ENCODE assay signal across 9 mouse cellular contexts in genomic region chr19:20449546-20449945, GRCm38 (mm10). TPM values are rescaled to one million over a fixed set of nuclear protein-coding genes. Genes with fewer than 3 reads are reported as not detected.
DNase-seq lines count a peak whose midpoint lies in the region; ATAC-seq and TF ChIP-seq lines count a peak whose summit lies in the region.
"Had no signal": no experiment of that assay in that cellular context is flagged by ENCODE, and none has a peak within 500 bp of the region (broad histone marks: within the 10 kb centered on the region; RNA-seq: fewer than 3 reads in every experiment).

No protein-coding gene starts in this region.

- ATAC-seq in frontal cortex, adult (ENCODE audit: low TSS enrichment), result peak; percentile 93
- 0 out of 2 replicates have a peak, but pooled peaks have one; percentile 65 for ATAC-seq in midbrain, embryonic 12.5 days (ENCODE audit: low FRiP score, low read depth)
- ATAC-seq in midbrain, embryonic 11.5 days (ENCODE audit: low FRiP score), result no peak
- ATAC-seq in hindbrain, postnatal 0 days, result peak; percentile 76; the same call in 1 of the 2 replicates
- ATAC-seq in midbrain, embryonic 14.5 days (ENCODE audit: low FRiP score, low TSS enrichment), result no peak
- ATAC-seq in cerebellum, adult (ENCODE audit: insufficient number of reproducible peaks, low FRiP score, low TSS enrichment), result no peak

- H3K4me1 ChIP-seq in midbrain, embryonic 12.5 days, result no peaks in the 10 kb centered on the region
- H3K4me1 ChIP-seq in midbrain, embryonic 11.5 days (ENCODE audit: control insufficient read depth, insufficient read depth, low read length), result no peaks in the 10 kb centered on the region
- no peaks in the 10 kb centered on the region for H3K4me1 ChIP-seq in hindbrain, postnatal 0 days (ENCODE audit: insufficient read depth, low read length)
- H3K4me1 ChIP-seq in midbrain, embryonic 14.5 days (ENCODE audit: control insufficient read depth, insufficient read depth, low read length), result no peaks in the 10 kb centered on the region
- no peaks in the 10 kb centered on the region for H3K4me1 ChIP-seq in cerebellum, adult 2 months (ENCODE audit: control insufficient read depth, insufficient read depth, low read length)
- H3K4me1 ChIP-seq: liver, embryonic 13.5 days had no signal

- no peak overlapping the region for H3K4me2 ChIP-seq in midbrain, embryonic 12.5 days (replicated peaks)
- no peak overlapping the region for H3K4me2 ChIP-seq in midbrain, embryonic 11.5 days
- no peak overlapping the region for H3K4me2 ChIP-seq in hindbrain, postnatal 0 days (ENCODE audit: low read depth, low read length)
- H3K4me2 ChIP-seq in midbrain, embryonic 14.5 days (ENCODE audit: low read length), result no peak overlapping the region
- H3K4me2 ChIP-seq: liver, embryonic 13.5 days had no signal

- no peaks in the 10 kb centered on the region for H3K36me3 ChIP-seq in midbrain, embryonic 12.5 days
- H3K36me3 ChIP-seq in midbrain, embryonic 11.5 days (ENCODE audit: control insufficient read depth, insufficient read depth, low read length), result no peaks in the 10 kb centered on the region
- H3K36me3 ChIP-seq in hindbrain, postnatal 0 days (ENCODE audit: insufficient read depth, low read length), result no peaks in the 10 kb centered on the region
- no peaks in the 10 kb centered on the region for H3K36me3 ChIP-seq in midbrain, embryonic 14.5 days (ENCODE audit: control insufficient read depth, insufficient read depth, low read length)
- H3K36me3 ChIP-seq: liver, embryonic 13.5 days had no signal

- no peak for TF ChIP-seq POLR2A in cerebellum, adult 2 months (IDR thresholded peaks at IDR 0.05; ENCODE audit: borderline replicate concordance, insufficient read depth, low read length)

- no peaks in the 10 kb centered on the region for H3K27me3 ChIP-seq in midbrain, embryonic 12.5 days
- H3K27me3 ChIP-seq in midbrain, embryonic 11.5 days (ENCODE audit: control insufficient read depth, insufficient read depth, low read length), result no peaks in the 10 kb centered on the region
- no peaks in the 10 kb centered on the region for H3K27me3 ChIP-seq in hindbrain, postnatal 0 days (ENCODE audit: insufficient read depth, low read length)
- no peaks in the 10 kb centered on the region for H3K27me3 ChIP-seq in midbrain, embryonic 14.5 days (ENCODE audit: control insufficient read depth, insufficient read depth, low read length)
- H3K27me3 ChIP-seq in cerebellum, adult 2 months (ENCODE audit: control insufficient read depth, insufficient read depth, low read length), result no peaks in the 10 kb centered on the region
- H3K27me3 ChIP-seq: liver, embryonic 13.5 days had no signal

- no peak for DNase-seq in frontal cortex, postnatal 25 days (ENCODE audit: low spot score in 2 of 2)
- DNase-seq in midbrain, embryonic 11.5 days (ENCODE audit: low spot score, missing footprints), result no peak
- DNase-seq in hindbrain, postnatal 0 days (ENCODE audit: low spot score), result peak; percentile 83
- peak; percentile 79 for DNase-seq in midbrain, embryonic 14.5 days
- no peak for DNase-seq in cerebellum, adult 2 months
- DNase-seq: liver, embryonic 13.5 days had no signal

- no peak overlapping the region for H3K27ac ChIP-seq in midbrain, embryonic 12.5 days (replicated peaks)
- no peak overlapping the region for H3K27ac ChIP-seq in midbrain, embryonic 11.5 days (ENCODE audit: low read depth, low read length)
- no peak overlapping the region for H3K27ac ChIP-seq in hindbrain, postnatal 0 days
- no peak overlapping the region for H3K27ac ChIP-seq in midbrain, embryonic 14.5 days (replicated peaks; ENCODE audit: low read depth, low read length)
- no peak overlapping the region for H3K27ac ChIP-seq in cerebellum, adult 2 months (ENCODE audit: insufficient read depth, low read length)
- H3K27ac ChIP-seq: liver, embryonic 13.5 days had no signal

- TF ChIP-seq CTCF in hindbrain, postnatal 0 days (IDR thresholded peaks at IDR 0.05; ENCODE audit: low read depth), result peak; percentile 73
- no peak for TF ChIP-seq CTCF in cerebellum, adult 2 months (IDR thresholded peaks at IDR 0.05; ENCODE audit: borderline replicate concordance, insufficient read depth, low read depth, low read length)

- no peak overlapping the region for H3K4me3 ChIP-seq in midbrain, embryonic 12.5 days
- no peak overlapping the region for H3K4me3 ChIP-seq in midbrain, embryonic 11.5 days (ENCODE audit: low read depth, low read length)
- H3K4me3 ChIP-seq in hindbrain, postnatal 0 days (ENCODE audit: low read length), result no peak overlapping the region
- no peak overlapping the region for H3K4me3 ChIP-seq in midbrain, embryonic 14.5 days (replicated peaks; ENCODE audit: low read depth, low read length)
- H3K4me3 ChIP-seq in cerebellum, adult 2 months (replicated peaks; ENCODE audit: insufficient read depth, low read depth, low read length), result no peak overlapping the region
- H3K4me3 ChIP-seq: liver, embryonic 13.5 days had no signal

- H3K9ac ChIP-seq in midbrain, embryonic 12.5 days (replicated peaks), result no peak overlapping the region
- no peak overlapping the region for H3K9ac ChIP-seq in midbrain, embryonic 11.5 days (ENCODE audit: low read length)
- H3K9ac ChIP-seq in hindbrain, postnatal 0 days (replicated peaks; ENCODE audit: low read length), result no peak overlapping the region
- no peak overlapping the region for H3K9ac ChIP-seq in midbrain, embryonic 14.5 days (replicated peaks; ENCODE audit: low read length)
- H3K9ac ChIP-seq: liver, embryonic 13.5 days had no signal

- H3K9me3 ChIP-seq in midbrain, embryonic 12.5 days, result no peaks in the 10 kb centered on the region
- H3K9me3 ChIP-seq in midbrain, embryonic 11.5 days (ENCODE audit: control insufficient read depth, low read length), result no peaks in the 10 kb centered on the region
- H3K9me3 ChIP-seq in hindbrain, postnatal 0 days (ENCODE audit: low read length), result no peaks in the 10 kb centered on the region
- no peaks in the 10 kb centered on the region for H3K9me3 ChIP-seq in midbrain, embryonic 14.5 days (ENCODE audit: control insufficient read depth, low read length)
- H3K9me3 ChIP-seq: liver, embryonic 13.5 days had no signal

RNA-seq across cellular contexts. Expression of gene Aldh1a1, which starts 43.0 kb away (rescaled TPM):
- polyA plus RNA-seq in midbrain, embryonic 12.5 days (2016; fragmentation: Nextera tagmentation; extraction: Ambion mirVana), result 0.10 and 0.28 TPM in 2 replicates
- polyA plus RNA-seq in midbrain, embryonic 11.5 days (2014; fragmentation: Nextera tagmentation; extraction: Ambion mirVana), result 0.33 and 0.81 TPM in 2 replicates
- total RNA-seq in hindbrain, postnatal 0 days (2014; rRNA removed), result 9.3 and 11.6 TPM in 2 replicates
- polyA plus RNA-seq in hindbrain, postnatal 0 days (2015; fragmentation: Nextera tagmentation; extraction: Ambion mirVana), result 8.6 and 9.0 TPM in 2 replicates
- 9.7 and 11.2 TPM in 2 replicates for polyA plus RNA-seq in midbrain, embryonic 14.5 days (2014; fragmentation: Nextera tagmentation; extraction: Ambion mirVana)
- 257 and 274 TPM in 2 replicates for polyA plus RNA-seq in cerebellum, adult 2 months (2012; rRNA removed)

RNA-seq across cellular contexts. Expression of gene Anxa1, which starts 58.8 kb away (rescaled TPM):
- 5.2 and 7.8 TPM in 2 replicates for polyA plus RNA-seq in midbrain, embryonic 12.5 days (2016; fragmentation: Nextera tagmentation; extraction: Ambion mirVana)
- polyA plus RNA-seq in midbrain, embryonic 11.5 days (2014; fragmentation: Nextera tagmentation; extraction: Ambion mirVana), result 2.6 and 3.7 TPM in 2 replicates
- 4.8 and 10.8 TPM in 2 replicates for total RNA-seq in hindbrain, postnatal 0 days (2014; rRNA removed)
- polyA plus RNA-seq in hindbrain, postnatal 0 days (2015; fragmentation: Nextera tagmentation; extraction: Ambion mirVana), result 14.6 and 18.6 TPM in 2 replicates
- 3.3 and 5.6 TPM in 2 replicates for polyA plus RNA-seq in midbrain, embryonic 14.5 days (2014; fragmentation: Nextera tagmentation; extraction: Ambion mirVana)
- polyA plus RNA-seq in cerebellum, adult 2 months (2012; rRNA removed), result 0.74 and 1.00 TPM in 2 replicates

Comparison
In these comparisons a context has a peak if more than half of its experiments do, and no peak if none do; other contexts are left out.
1. ATAC-seq: peak in frontal cortex, adult (single experiment), midbrain, embryonic 12.5 days (single experiment) and hindbrain, postnatal 0 days (single experiment); none in midbrain, embryonic 11.5 days (single experiment), midbrain, embryonic 14.5 days (single experiment) and cerebellum, adult (single experiment).
2. DNase-seq: peak in hindbrain, postnatal 0 days (single experiment) and midbrain, embryonic 14.5 days (single experiment); none in frontal cortex, postnatal 25 days (0 of 2), midbrain, embryonic 11.5 days (single experiment) and cerebellum, adult 2 months (0 of 2).
3. RNA of gene Aldh1a1, which starts 43.0 kb away (polyA plus RNA-seq): 257 to 274 TPM in cerebellum, adult 2 months; 9.7 to 11.2 TPM in midbrain, embryonic 14.5 days, 8.6 to 9.0 TPM in hindbrain, postnatal 0 days, 0.33 to 0.81 TPM in midbrain, embryonic 11.5 days and 0.10 to 0.28 TPM in midbrain, embryonic 12.5 days; every median in the first group is over 10 times any median in the second.